10 mouse cellular contexts compared by ENCODE assay signal in the genomic region with DNA sequence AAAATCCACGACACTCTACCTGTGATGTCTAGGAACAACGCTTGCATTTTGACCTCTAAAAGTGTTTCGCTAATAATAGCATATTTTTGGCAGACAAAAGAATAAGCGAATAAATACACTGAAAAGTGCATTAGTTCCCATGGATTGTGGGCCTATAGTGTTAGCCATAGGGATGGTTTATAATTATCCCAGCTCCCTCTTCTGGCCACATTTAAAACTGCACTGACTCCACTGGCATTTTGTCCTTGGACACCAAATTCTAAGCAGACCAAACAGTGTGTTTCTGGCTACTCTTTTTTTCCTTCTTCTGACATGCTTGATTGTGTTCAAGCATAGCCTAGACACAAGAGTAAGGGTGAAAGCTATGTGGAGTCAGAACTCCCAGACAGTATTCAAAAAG.
DNase-seq lines count a peak whose midpoint lies in the region; ATAC-seq and TF ChIP-seq lines count a peak whose summit lies in the region.
"Had no signal": no experiment of that assay in that cellular context is flagged by ENCODE, and none has a peak within 500 bp of the region (broad histone marks: within the 10 kb centered on the region; RNA-seq: fewer than 3 reads in every experiment).

No protein-coding gene starts in this region.

- no peak for TF ChIP-seq POLR2A in thymus, adult 2 months (IDR thresholded peaks at IDR 0.05; ENCODE audit: control insufficient read depth, extremely low read depth, insufficient read depth, low read length, poor library complexity)

- 35% methylated on average over 4 of the region's 4 CpGs for WGBS in lung, postnatal 0 days
- WGBS in thymus, adult 2 months, result 64% methylated on average over 4 of the region's 4 CpGs

- peaks cover 3% of the 10 kb centered on the region; the same call in 1 of the 2 replicates for H3K27me3 ChIP-seq in G1E (ENCODE audit: insufficient read depth, low read length)
- H3K27me3 ChIP-seq in lung, postnatal 0 days (replicated peaks; ENCODE audit: insufficient read depth, low read length), result no peaks in the 10 kb centered on the region
- no peaks in the 10 kb centered on the region for H3K27me3 ChIP-seq in thymus, adult 2 months (ENCODE audit: control insufficient read depth, insufficient read depth, low read length)
- H3K27me3 ChIP-seq: embryonic facial prominence, embryonic 15.5 days had no signal

- TF ChIP-seq EP300 in lung, postnatal 0 days (IDR thresholded peaks at IDR 0.05), result no peak

- TF ChIP-seq CTCF in G1E (IDR thresholded peaks at IDR 0.05; ENCODE audit: low read depth, low read length), result 0 out of 2 replicates have a peak, but pooled peaks have one; percentile 21
- TF ChIP-seq CTCF in lung, postnatal 0 days (IDR thresholded peaks at IDR 0.05), result peak; percentile 86
- no peak for TF ChIP-seq CTCF in thymus, adult 2 months (IDR thresholded peaks at IDR 0.05; ENCODE audit: borderline replicate concordance, control insufficient read depth, extremely low read depth, insufficient read depth, low read length, poor library complexity)

- H3K9ac ChIP-seq in lung, postnatal 0 days (replicated peaks; ENCODE audit: low read depth), result no peak overlapping the region
- H3K9ac ChIP-seq: embryonic facial prominence, embryonic 15.5 days had no signal

- DNase-seq in 416B (ENCODE audit: low read depth) (peak; percentile 36), G1E (ENCODE audit: low spot score) (peak; percentile 2)
- DNase-seq in cerebellum, adult 9-11 months, result peak; percentile 4
- peak; percentile 57 to 83 for DNase-seq in frontal cortex, postnatal 36 days (ENCODE audit: low spot score in 2 of 2)
- peak; percentile 36 to 73 for DNase-seq in kidney, postnatal 36 days
- DNase-seq in lung, postnatal 0 days (ENCODE audit: low spot score), result peak; percentile 59
- peak; percentile 32 to 36 for DNase-seq in right cerebral cortex, postnatal 36 days (ENCODE audit: low spot score in 2 of 2)
- no peak for DNase-seq in thymus, adult 2 months

- no peaks in the 10 kb centered on the region for H3K36me3 ChIP-seq in G1E (replicated peaks)
- no peaks in the 10 kb centered on the region for H3K36me3 ChIP-seq in lung, postnatal 0 days (ENCODE audit: insufficient read depth, low read length)
- H3K36me3 ChIP-seq in thymus, adult 2 months (ENCODE audit: control insufficient read depth, insufficient read depth, low read length), result no peaks in the 10 kb centered on the region
- H3K36me3 ChIP-seq: embryonic facial prominence, embryonic 15.5 days had no signal

- H3K4me3 ChIP-seq in G1E (ENCODE audit: low read depth, low read length), result no peak overlapping the region
- H3K4me3 ChIP-seq in lung, postnatal 0 days (ENCODE audit: low read depth, low read length), result no peak overlapping the region
- H3K4me3 ChIP-seq in thymus, adult 2 months (ENCODE audit: control insufficient read depth, insufficient read depth, low read length), result no peak overlapping the region
- H3K4me3 ChIP-seq: embryonic facial prominence, embryonic 15.5 days had no signal

- ATAC-seq in G1E (ENCODE audit: extremely low read depth, insufficient number of reproducible peaks, low FRiP score, poor library complexity, severe bottlenecking), result no peak
- no peak for ATAC-seq in lung, postnatal 0 days

- H3K4me1 ChIP-seq in G1E (ENCODE audit: insufficient read depth, low read depth, low read length), result no peaks in the 10 kb centered on the region
- H3K4me1 ChIP-seq in lung, postnatal 0 days (ENCODE audit: insufficient read depth, low read depth, low read length), result no peaks in the 10 kb centered on the region
- no peaks in the 10 kb centered on the region for H3K4me1 ChIP-seq in thymus, adult 2 months (replicated peaks; ENCODE audit: control insufficient read depth, insufficient read depth, low read length)
- H3K4me1 ChIP-seq: embryonic facial prominence, embryonic 15.5 days had no signal

- H3K27ac ChIP-seq in lung, postnatal 0 days (ENCODE audit: low read length), result no peak overlapping the region
- H3K27ac ChIP-seq in thymus, adult 2 months (ENCODE audit: control insufficient read depth, insufficient read depth, low read length), result no peak overlapping the region
- H3K27ac ChIP-seq: embryonic facial prominence, embryonic 15.5 days; macrophage had no signal

- H3K4me2 ChIP-seq in lung, postnatal 0 days (replicated peaks; ENCODE audit: low read depth, low read length), result no peak overlapping the region
- H3K4me2 ChIP-seq: embryonic facial prominence, embryonic 15.5 days had no signal

- H3K9me3 ChIP-seq in G1E (replicated peaks), result no peaks in the 10 kb centered on the region
- no peaks in the 10 kb centered on the region for H3K9me3 ChIP-seq in lung, postnatal 0 days (ENCODE audit: low read length)
- H3K9me3 ChIP-seq: embryonic facial prominence, embryonic 15.5 days had no signal
